Mouse (Mus musculus) E14TG2a.4 (cell line): Measurements from ENCODE around the gene Lrrc47.

Source experiments
- CTCF ChIP-seq: conservative IDR thresholded peaks from 2 replicates; pipeline ENCODE4 v1.5.1; 2014; ENCODE audit warnings: low read length
- POU5F1 ChIP-seq: IDR thresholded peaks from 2 replicates; pipeline ENCODE4 v1.6.1; 2014; ENCODE audit warnings: low read length, borderline replicate concordance

DNA sequence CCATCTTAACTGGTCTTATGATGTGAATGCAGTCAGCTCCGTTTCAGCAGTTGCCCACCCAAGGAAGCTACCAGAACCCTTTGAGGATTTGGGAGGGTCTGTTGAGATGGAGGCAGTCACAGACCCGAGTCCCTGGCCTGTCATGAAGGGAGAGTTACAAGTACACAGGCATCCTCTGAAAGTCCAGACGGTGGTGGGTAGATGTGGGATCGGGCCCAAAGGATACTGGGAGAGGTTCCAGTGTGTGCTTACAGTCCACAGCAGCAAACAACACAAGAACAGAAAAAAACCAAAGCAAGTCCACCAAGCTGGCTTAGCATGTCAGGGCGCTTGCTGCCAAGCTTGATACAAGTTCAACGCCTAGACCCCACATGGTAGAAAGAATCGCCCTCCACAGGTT, 48.9 kb upstream of the Lrrc47 start:
- TF ChIP-seq CTCF (no peak), POU5F1 (no peak)
